Mouse (Mus musculus) spleen, adult 2 months (tissue): ENCODE results near the gene Cib1.

ENCODE experiments used
- CTCF ChIP-seq: fragments of 200-500 bp; IDR thresholded peaks from 2 replicates; pipeline ENCODE4 v1.5.1; 2011; ENCODE audit warnings: mild to moderate bottlenecking, inconsistent platforms; ENCODE audit not compliant: insufficient read depth, insufficient read length, insufficient replicate concordance; ENCODE audit errors: extremely low read depth
- POLR2A ChIP-seq: fragments of 200-500 bp; IDR thresholded peaks from 2 replicates; pipeline ENCODE4 v1.6.1; 2011; ENCODE audit warnings: low read depth, low read length, inconsistent platforms

DNA sequence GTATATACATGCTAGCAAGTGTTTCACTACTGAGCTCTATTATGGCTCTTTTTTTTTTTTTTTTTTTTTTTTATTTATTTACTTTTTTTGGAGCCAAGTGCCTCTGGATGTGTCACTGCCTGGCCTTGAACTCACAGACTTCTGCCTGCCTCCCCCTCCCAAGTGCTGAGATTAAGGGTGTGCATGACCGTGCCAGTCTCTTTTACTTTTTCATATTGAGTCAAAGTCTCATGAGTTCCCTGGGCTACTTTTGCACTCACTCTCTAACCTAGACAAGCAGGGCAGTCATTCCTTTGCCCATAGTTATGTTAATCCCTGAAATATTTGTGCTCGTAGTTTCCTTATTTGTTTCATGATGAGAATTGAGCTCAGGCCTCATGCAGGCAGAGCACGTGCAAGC lies 49.0 kb upstream of the Cib1 start:
- TF ChIP-seq CTCF, result no peak
- TF ChIP-seq POLR2A, result no peak
